Mouse (Mus musculus): ENCODE measurements around the gene Lamtor2.

Lamtor2 gene

GRCm38 (mm10) chr3:88523027-88523426 is 29.8 kb downstream of the Lamtor2 start:
- DNase-seq, result no peak

GRCm38 (mm10) chr3:88521803-88522331 is 31.0 kb downstream of the Lamtor2 start:
- DNase-seq, result peak; percentile 88

DNA sequence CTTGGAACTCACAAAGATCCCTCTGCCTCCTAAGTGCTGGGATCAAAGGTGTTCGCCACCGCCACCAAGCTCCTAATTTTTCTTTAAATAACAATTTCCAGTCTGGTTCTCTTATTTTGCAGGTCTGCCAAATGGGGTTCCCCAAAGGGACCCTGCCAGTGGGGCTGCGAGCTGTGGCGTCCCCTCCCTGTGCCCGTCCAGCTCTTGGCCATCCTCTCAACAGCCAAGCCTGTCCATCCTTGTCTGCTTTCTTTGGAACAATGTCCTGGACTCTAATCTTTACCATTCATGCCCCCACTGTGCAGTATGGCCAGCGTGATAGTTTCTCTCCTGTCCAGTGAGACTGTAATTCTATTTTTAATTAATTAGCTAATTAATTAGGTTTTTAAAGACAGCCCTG is 31.7 kb downstream of the Lamtor2 start:
- DNase-seq, result no peak

GRCm38 (mm10) chr3:88520078-88520477 is 32.8 kb downstream of the Lamtor2 start:
- no peak for DNase-seq

GRCm38 (mm10) chr3:88518411-88518810 is 34.5 kb downstream of the Lamtor2 start:
- no peak for DNase-seq

DNA sequence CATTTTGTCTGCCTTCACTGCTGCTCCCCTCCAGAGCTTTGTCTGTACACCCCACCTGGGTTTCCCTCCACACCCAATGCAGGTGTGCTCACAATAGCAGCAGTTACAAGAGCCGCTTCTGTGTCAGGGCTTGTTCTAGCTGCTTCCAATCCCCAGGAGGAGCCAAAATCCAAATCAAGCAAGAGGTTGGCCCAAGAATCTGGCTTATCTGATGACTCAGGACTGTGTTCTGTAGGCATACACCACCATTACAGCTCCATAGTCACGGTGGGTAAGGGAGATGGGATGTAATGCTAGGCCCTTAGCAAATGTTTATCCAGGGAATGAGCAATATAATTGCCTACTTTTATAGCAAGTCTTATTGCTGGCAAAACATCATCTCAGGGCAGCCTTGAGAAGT is 36.5 kb downstream of the Lamtor2 start:
- no peak for DNase-seq

DNA sequence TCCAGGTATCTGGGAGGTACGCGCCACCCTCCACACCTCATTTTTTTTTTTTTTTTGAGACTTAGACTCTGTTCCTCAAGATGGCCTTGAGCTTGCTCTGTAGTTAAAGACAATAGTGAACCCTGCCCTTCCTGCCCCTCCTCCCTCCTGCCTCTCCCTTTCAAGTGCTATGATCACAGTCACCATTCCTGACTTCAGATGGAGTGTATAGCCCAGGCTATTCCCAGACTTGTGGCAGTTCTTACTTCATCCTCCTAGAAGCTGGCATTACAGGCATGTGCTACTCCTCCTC is 37.8 kb downstream of the Lamtor2 start:
- DNase-seq, result no peak

- no peak for DNase-seq
Observed at GRCm38 (mm10) chr3:88514231-88515094, 38.4 kb downstream of the Lamtor2 start.

- peak; percentile 44 for DNase-seq
Observed at GRCm38 (mm10) chr3:88513546-88514115, 39.2 kb downstream of the Lamtor2 start.

- no peak for DNase-seq
Observed at GRCm38 (mm10) chr3:88512896-88513545, 39.9 kb downstream of the Lamtor2 start.

DNA sequence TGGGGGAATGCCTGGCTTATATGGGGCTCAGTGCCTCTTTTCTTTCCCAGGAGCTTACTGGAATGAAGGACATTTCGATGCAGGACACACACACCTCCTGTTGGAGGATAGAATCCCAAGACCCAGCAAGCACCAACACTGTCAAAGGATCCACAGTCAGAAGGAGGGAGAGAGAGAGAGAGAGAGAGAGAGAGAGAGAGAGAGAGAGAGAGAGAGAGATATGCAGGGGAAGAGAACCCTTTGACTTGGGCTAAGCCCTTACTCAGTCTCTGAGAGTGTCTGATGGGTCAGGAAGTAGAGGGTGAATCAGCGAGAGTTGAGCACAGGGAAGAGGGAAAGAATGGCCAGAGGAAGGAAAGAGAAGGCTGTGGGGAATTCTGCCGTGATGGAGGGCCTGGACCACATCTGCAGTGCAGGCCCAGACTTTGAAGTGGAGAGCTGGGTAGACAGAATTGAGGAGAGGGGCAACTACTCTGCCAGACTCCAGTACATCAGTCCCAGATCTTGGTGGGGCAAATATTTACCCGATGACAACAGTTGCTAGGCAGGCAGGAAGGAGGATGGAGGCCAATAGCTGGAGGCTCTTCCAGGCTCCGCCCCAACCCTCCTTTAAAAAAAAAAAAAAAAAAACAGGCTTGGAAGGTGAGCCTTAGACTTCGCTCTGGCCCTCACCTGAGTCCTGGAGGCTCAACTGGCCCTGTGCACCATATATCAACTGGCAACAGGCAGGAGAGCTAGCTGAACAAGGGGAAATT is 40.6 kb downstream of the Lamtor2 start:
- no peak for DNase-seq

DNA sequence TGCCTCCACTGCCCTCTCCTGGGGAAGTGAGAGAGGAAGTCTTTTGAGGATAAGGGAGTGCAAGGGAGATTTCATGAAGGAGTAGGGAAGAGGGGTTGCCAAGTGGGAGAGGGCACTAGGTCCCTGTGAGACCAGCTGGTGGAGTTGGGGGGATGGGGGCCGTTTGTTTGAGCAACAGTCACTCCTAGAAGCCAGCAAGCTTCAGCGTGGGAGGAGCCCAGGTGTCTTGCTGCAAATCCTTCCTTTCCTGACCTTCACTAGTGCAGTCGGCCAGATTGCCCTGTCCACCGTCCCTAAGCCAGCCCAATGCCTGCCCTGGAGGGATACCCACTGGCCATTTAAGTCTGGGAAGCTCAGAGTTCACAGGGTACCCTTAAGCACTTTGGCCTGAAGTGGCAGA is 41.3 kb downstream of the Lamtor2 start:
- DNase-seq, result no peak

DNA sequence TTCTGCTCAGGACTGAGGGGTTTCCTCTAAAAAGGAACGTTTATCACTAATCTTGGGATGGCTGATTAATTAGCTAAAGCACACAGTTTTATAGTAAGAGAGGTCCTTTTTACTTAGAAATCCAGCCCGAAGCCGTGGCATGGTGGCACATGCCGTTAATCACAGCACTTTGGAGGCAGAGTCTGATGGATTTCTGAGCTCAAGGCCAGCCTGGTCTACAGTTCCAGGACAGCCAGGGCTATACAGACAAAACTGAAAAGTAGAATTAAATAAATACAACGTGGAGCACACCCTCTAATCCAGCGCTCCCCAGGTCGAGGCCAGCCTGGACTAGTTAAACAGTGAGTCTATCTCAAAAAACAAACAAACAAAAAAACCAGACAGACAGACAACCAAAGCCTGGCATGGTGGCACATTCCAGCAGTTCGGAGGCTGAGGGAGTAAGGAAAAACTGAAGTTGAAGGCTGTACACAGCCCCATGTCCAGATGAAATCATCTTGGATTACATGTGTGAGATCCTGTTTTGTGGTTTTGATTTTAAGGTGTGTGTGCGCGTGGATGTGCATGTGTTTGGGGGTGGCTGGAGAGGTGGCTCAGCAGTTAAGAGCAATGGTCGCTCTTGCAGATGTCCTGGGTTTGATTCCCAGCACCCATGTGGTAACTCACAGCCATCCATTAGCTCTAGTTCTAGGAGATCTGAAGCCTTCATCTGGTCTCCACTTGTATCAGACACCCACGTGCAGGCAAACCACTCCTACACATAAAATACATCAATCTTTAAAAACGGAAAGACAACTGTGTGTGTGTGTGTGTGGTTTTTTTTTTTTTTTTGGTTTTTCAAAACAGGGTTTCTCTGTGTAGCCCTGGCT is 42.2 kb downstream of the Lamtor2 start:
- DNase-seq, result no peak

- peak; percentile 92 for DNase-seq
Observed at GRCm38 (mm10) chr3:88509692-88510420, 43.0 kb downstream of the Lamtor2 start, which contains the start of gene Lmna. Lmna (minus strand) TSS chr3:88509956.

DNA sequence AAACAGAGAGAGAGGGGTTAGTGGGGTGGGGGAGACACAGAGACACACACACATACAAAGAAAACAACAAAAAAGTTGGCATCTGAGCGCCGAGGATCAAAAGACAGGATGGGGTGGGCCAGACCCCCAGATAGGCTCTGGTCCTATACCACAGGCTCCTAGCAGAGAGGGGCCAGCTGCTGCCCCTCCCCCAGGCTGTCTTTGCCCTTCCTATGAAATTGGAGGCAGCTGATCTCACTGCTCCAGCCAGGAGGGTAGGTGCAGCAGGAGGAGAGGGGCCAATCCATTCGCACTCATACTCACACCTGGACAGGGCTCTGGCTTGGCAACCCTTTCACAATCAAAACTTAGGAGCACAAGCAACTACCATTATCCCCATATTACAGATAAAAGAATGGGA is 43.6 kb downstream of the Lamtor2 start:
- DNase-seq, result peak; percentile 55

- no peak for DNase-seq
Observed at GRCm38 (mm10) chr3:88505765-88506164, 47.1 kb downstream of the Lamtor2 start.

- no peak for DNase-seq
Observed at GRCm38 (mm10) chr3:88505081-88505480, 47.8 kb downstream of the Lamtor2 start.

GRCm38 (mm10) chr3:88503881-88504746 is 48.8 kb downstream of the Lamtor2 start:
- no peak for DNase-seq

- DNase-seq, result no peak
Observed at GRCm38 (mm10) chr3:88503505-88503863, 49.4 kb downstream of the Lamtor2 start.

Data from thymus, postnatal 4 days (tissue).